8 mouse cellular contexts compared by ENCODE assay signal in genomic region chr15:101139885-101140284, GRCm38 (mm10). TPM values are rescaled to one million over a fixed set of nuclear protein-coding genes. Genes with fewer than 3 reads are reported as not detected.
DNase-seq lines count a peak whose midpoint lies in the region; ATAC-seq lines count a peak whose summit lies in the region.

No protein-coding gene starts in this region.

- no peak overlapping the region for H3K27ac ChIP-seq in neural tube, embryonic 11.5 days (ENCODE audit: low read depth, low read length)
- H3K27ac ChIP-seq in neural tube, embryonic 15.5 days (replicated peaks): no peak overlapping the region
- H3K27ac ChIP-seq in heart, embryonic 12.5 days (ENCODE audit: poor library complexity, severe bottlenecking): no peak overlapping the region
- H3K27ac ChIP-seq in kidney, embryonic 16.5 days (ENCODE audit: low read length): peak overlapping the region; percentile 61
- H3K27ac ChIP-seq in midbrain, embryonic 13.5 days: peak overlapping the region; percentile 62

- no peak for ATAC-seq in neural tube, embryonic 11.5 days (ENCODE audit: insufficient read depth, low FRiP score, low TSS enrichment)
- no peak for ATAC-seq in neural tube, embryonic 15.5 days (ENCODE audit: low FRiP score)
- no peak for ATAC-seq in heart, embryonic 12.5 days (ENCODE audit: insufficient number of reproducible peaks, low FRiP score)
- no peak for ATAC-seq in kidney, embryonic 16.5 days (ENCODE audit: low FRiP score, low TSS enrichment)
- ATAC-seq in midbrain, embryonic 13.5 days: peak; percentile 49

- no peaks in the 10 kb centered on the region for H3K36me3 ChIP-seq in neural tube, embryonic 11.5 days (ENCODE audit: control insufficient read depth, insufficient read depth, low read length)
- H3K36me3 ChIP-seq in neural tube, embryonic 15.5 days: no peaks in the 10 kb centered on the region
- H3K36me3 ChIP-seq in heart, embryonic 12.5 days: no peaks in the 10 kb centered on the region
- H3K36me3 ChIP-seq in kidney, embryonic 16.5 days (ENCODE audit: insufficient read depth, low read length): peaks cover 3% of the 10 kb centered on the region; the same call in 1 of the 2 replicates
- H3K36me3 ChIP-seq in midbrain, embryonic 13.5 days: no peaks in the 10 kb centered on the region

- H3K4me1 ChIP-seq in neural tube, embryonic 11.5 days (ENCODE audit: control insufficient read depth, insufficient read depth, low read length): peaks cover 24% of the 10 kb centered on the region
- peaks cover 34% of the 10 kb centered on the region for H3K4me1 ChIP-seq in neural tube, embryonic 15.5 days
- peaks cover 59% of the 10 kb centered on the region for H3K4me1 ChIP-seq in heart, embryonic 12.5 days (replicated peaks)
- H3K4me1 ChIP-seq in kidney, embryonic 16.5 days (ENCODE audit: insufficient read depth, low read length): peaks cover 51% of the 10 kb centered on the region
- H3K4me1 ChIP-seq in midbrain, embryonic 13.5 days (replicated peaks): peaks cover 30% of the 10 kb centered on the region

- H3K9ac ChIP-seq in neural tube, embryonic 11.5 days (ENCODE audit: low read length): no peak overlapping the region
- no peak overlapping the region for H3K9ac ChIP-seq in neural tube, embryonic 15.5 days (replicated peaks)
- H3K9ac ChIP-seq in heart, embryonic 12.5 days: 0 out of 2 replicates have a peak overlapping the region, but pooled peaks have one; percentile 28
- peak overlapping the region; percentile 40; the same call in 1 of the 2 replicates for H3K9ac ChIP-seq in kidney, embryonic 16.5 days (replicated peaks; ENCODE audit: low read length)
- no peak overlapping the region for H3K9ac ChIP-seq in midbrain, embryonic 13.5 days (replicated peaks)

- 16% methylated on average over 12 of the region's 12 CpGs for WGBS in neural tube, embryonic 11.5 days
- 12% methylated on average over 12 of the region's 12 CpGs for WGBS in neural tube, embryonic 15.5 days
- WGBS in heart, embryonic 12.5 days: 7% methylated on average over 12 of the region's 12 CpGs
- WGBS in kidney, embryonic 16.5 days: 14% methylated on average over 12 of the region's 12 CpGs
- 11% methylated on average over 12 of the region's 12 CpGs for WGBS in midbrain, embryonic 13.5 days

- H3K4me3 ChIP-seq in neural tube, embryonic 11.5 days (ENCODE audit: low read depth, low read length): no peak overlapping the region
- no peak overlapping the region for H3K4me3 ChIP-seq in neural tube, embryonic 15.5 days (replicated peaks)
- no peak overlapping the region for H3K4me3 ChIP-seq in heart, embryonic 12.5 days
- H3K4me3 ChIP-seq in kidney, embryonic 16.5 days (ENCODE audit: low read length): no peak overlapping the region
- H3K4me3 ChIP-seq in midbrain, embryonic 13.5 days (replicated peaks): no peak overlapping the region

- no peaks in the 10 kb centered on the region for H3K27me3 ChIP-seq in neural tube, embryonic 11.5 days (ENCODE audit: control insufficient read depth, insufficient read depth, low read length)
- H3K27me3 ChIP-seq in neural tube, embryonic 15.5 days (replicated peaks): no peaks in the 10 kb centered on the region
- H3K27me3 ChIP-seq in heart, embryonic 12.5 days (replicated peaks): peaks cover 33% of the 10 kb centered on the region
- no peaks in the 10 kb centered on the region for H3K27me3 ChIP-seq in kidney, embryonic 16.5 days (ENCODE audit: insufficient read depth, low read length)
- peaks cover 38% of the 10 kb centered on the region for H3K27me3 ChIP-seq in midbrain, embryonic 13.5 days

- DNase-seq in neural tube, embryonic 11.5 days (ENCODE audit: low spot score): peak; percentile 52
- DNase-seq in adrenal gland, postnatal 4 days (ENCODE audit: low spot score in 2 of 2): no peak
- no peak for DNase-seq in urinary bladder, postnatal 10 days (ENCODE audit: low spot score)
- no peak for DNase-seq in adrenal gland, postnatal 25 days

- H3K9me3 ChIP-seq in neural tube, embryonic 11.5 days (ENCODE audit: control insufficient read depth, low read length): no peaks in the 10 kb centered on the region
- no peaks in the 10 kb centered on the region for H3K9me3 ChIP-seq in neural tube, embryonic 15.5 days (replicated peaks)
- no peaks in the 10 kb centered on the region; the same call in 1 of the 2 replicates for H3K9me3 ChIP-seq in heart, embryonic 12.5 days (replicated peaks)
- H3K9me3 ChIP-seq in kidney, embryonic 16.5 days (ENCODE audit: low read length): no peaks in the 10 kb centered on the region
- no peaks in the 10 kb centered on the region for H3K9me3 ChIP-seq in midbrain, embryonic 13.5 days

- no peak overlapping the region for H3K4me2 ChIP-seq in neural tube, embryonic 11.5 days (ENCODE audit: low read depth)
- no peak overlapping the region for H3K4me2 ChIP-seq in neural tube, embryonic 15.5 days
- H3K4me2 ChIP-seq in heart, embryonic 12.5 days: 0 out of 2 replicates have a peak overlapping the region, but pooled peaks have one; percentile 11
- no peak overlapping the region for H3K4me2 ChIP-seq in kidney, embryonic 16.5 days (replicated peaks; ENCODE audit: low read depth, low read length)
- 0 out of 2 replicates have a peak overlapping the region, but pooled peaks have one; percentile 17 for H3K4me2 ChIP-seq in midbrain, embryonic 13.5 days (replicated peaks)

RNA-seq across cellular contexts. Expression of gene Acvrl1, which starts 11.6 kb away (rescaled TPM):
- 5.1 and 5.2 TPM in 2 replicates for polyA plus RNA-seq in neural tube, embryonic 11.5 days (2014; fragmentation: Nextera tagmentation; extraction: Ambion mirVana)
- polyA plus RNA-seq in neural tube, embryonic 15.5 days (2015; fragmentation: Nextera tagmentation; extraction: Ambion mirVana): 9.5 and 12.6 TPM in 2 replicates
- 3.1 and 3.6 TPM in 2 replicates for polyA plus RNA-seq in heart, embryonic 12.5 days (2016; fragmentation: Nextera tagmentation; extraction: Ambion mirVana)
- 20.6 and 24.4 TPM in 2 replicates for polyA plus RNA-seq in kidney, embryonic 16.5 days (2015; fragmentation: Nextera tagmentation; extraction: Ambion mirVana)
- 5.3 and 5.5 TPM in 2 replicates for polyA plus RNA-seq in midbrain, embryonic 13.5 days (2015; fragmentation: Nextera tagmentation; extraction: Ambion mirVana)
- total RNA-seq in adrenal gland, postnatal 4 days (2021): 10 to 100 TPM; 22.4 to 22.9 TPM
- total RNA-seq in adrenal gland, postnatal 25 days (2021): 11.1 and 15.5 TPM in 2 replicates

RNA-seq across cellular contexts. Expression of gene Ankrd33, which starts 24.3 kb away (rescaled TPM):
- not detected in 2 replicates for polyA plus RNA-seq in neural tube, embryonic 11.5 days (2014; fragmentation: Nextera tagmentation; extraction: Ambion mirVana)
- polyA plus RNA-seq in neural tube, embryonic 15.5 days (2015; fragmentation: Nextera tagmentation; extraction: Ambion mirVana): not detected in 2 replicates
- polyA plus RNA-seq in heart, embryonic 12.5 days (2016; fragmentation: Nextera tagmentation; extraction: Ambion mirVana): not detected in 2 replicates
- not detected in 2 replicates for polyA plus RNA-seq in kidney, embryonic 16.5 days (2015; fragmentation: Nextera tagmentation; extraction: Ambion mirVana)
- polyA plus RNA-seq in midbrain, embryonic 13.5 days (2015; fragmentation: Nextera tagmentation; extraction: Ambion mirVana): not detected in 2 replicates
- 1 to 10 TPM in 1 of 2 experiments, under 1 TPM in 1; 0.73 to 1.2 TPM for total RNA-seq in adrenal gland, postnatal 4 days (2021)
- total RNA-seq in adrenal gland, postnatal 25 days (2021): 0.62 and 0.64 TPM in 2 replicates

RNA-seq across cellular contexts. Expression of gene Acvr1b, which starts 34.0 kb away (rescaled TPM):
- 16.6 and 17.4 TPM in 2 replicates for polyA plus RNA-seq in neural tube, embryonic 11.5 days (2014; fragmentation: Nextera tagmentation; extraction: Ambion mirVana)
- 19.3 and 23.1 TPM in 2 replicates for polyA plus RNA-seq in neural tube, embryonic 15.5 days (2015; fragmentation: Nextera tagmentation; extraction: Ambion mirVana)
- 6.8 TPM in 2 replicates for polyA plus RNA-seq in heart, embryonic 12.5 days (2016; fragmentation: Nextera tagmentation; extraction: Ambion mirVana)
- 7.4 and 8.8 TPM in 2 replicates for polyA plus RNA-seq in kidney, embryonic 16.5 days (2015; fragmentation: Nextera tagmentation; extraction: Ambion mirVana)
- 18.2 and 19.2 TPM in 2 replicates for polyA plus RNA-seq in midbrain, embryonic 13.5 days (2015; fragmentation: Nextera tagmentation; extraction: Ambion mirVana)
- total RNA-seq in adrenal gland, postnatal 4 days (2021): 10 to 100 TPM; 18.5 to 19.9 TPM
- total RNA-seq in adrenal gland, postnatal 25 days (2021): 9.0 and 11.2 TPM in 2 replicates

Comparison
In these comparisons a context has a peak if more than half of its experiments do, and no peak if none do; other contexts are left out.
1. H3K27ac ChIP-seq: peak in kidney, embryonic 16.5 days (single experiment) and midbrain, embryonic 13.5 days (single experiment); none in neural tube, embryonic 11.5 days (single experiment), neural tube, embryonic 15.5 days (single experiment) and heart, embryonic 12.5 days (single experiment).
2. H3K4me2 ChIP-seq: peak in heart, embryonic 12.5 days (single experiment) and midbrain, embryonic 13.5 days (single experiment); none in neural tube, embryonic 11.5 days (single experiment), neural tube, embryonic 15.5 days (single experiment) and kidney, embryonic 16.5 days (single experiment).
3. H3K9ac ChIP-seq: peak in heart, embryonic 12.5 days (single experiment) and kidney, embryonic 16.5 days (single experiment); none in neural tube, embryonic 11.5 days (single experiment), neural tube, embryonic 15.5 days (single experiment) and midbrain, embryonic 13.5 days (single experiment).